Mouse (Mus musculus) heart, postnatal 0 days (tissue): ENCODE data around the gene Pfas. TPM values are rescaled to one million over a fixed set of nuclear protein-coding genes. Genes with fewer than 3 reads are reported as not detected.

Experiments used
- ATAC-seq: fragments of 200-750 bp; cut with Nextera tagmentation; 2 replicates; pipeline ENCODE4 v1.8.0; 2017; ENCODE audit warnings: low read depth, moderate number of reproducible peaks, moderate library complexity; ENCODE audit not compliant: insufficient read depth
- DNase-seq: peaks from one replicate; pipeline ENCODE4 v3.0.0-alpha.2; 2016; ENCODE audit warnings: low spot score
- H3K27ac ChIP-seq: fragments of 300-500 bp; sonication (generic); 2 replicates; pipeline ENCODE4 v1.5.1; 2014; ENCODE audit warnings: low read depth, mild to moderate bottlenecking
- H3K27me3 ChIP-seq: fragments of 300-500 bp; sonication (generic); 2 replicates; pipeline ENCODE4 v1.6.1; 2014; ENCODE audit warnings: low read length, mixed read lengths; ENCODE audit not compliant: control insufficient read depth, insufficient read depth
- H3K36me3 ChIP-seq: fragments of 300-500 bp; sonication (generic); replicated peaks from 2 replicates; pipeline ENCODE4 v1.6.1; 2014; ENCODE audit warnings: low read length, mixed read lengths; ENCODE audit not compliant: control insufficient read depth, insufficient read depth
- H3K4me1 ChIP-seq: fragments of 300-500 bp; sonication (generic); 2 replicates; pipeline ENCODE4 v1.6.1; 2014; ENCODE audit warnings: antibody characterized with exemption; ENCODE audit not compliant: control insufficient read depth, insufficient read depth
- H3K4me2 ChIP-seq: fragments of 300-500 bp; sonication (generic); 2 replicates; pipeline ENCODE4 v1.6.1; 2014; ENCODE audit warnings: low read depth, mild to moderate bottlenecking, low read length, moderate library complexity
- H3K4me3 ChIP-seq: fragments of 300-500 bp; sonication (generic); 2 replicates; pipeline ENCODE4 v1.5.1; 2014; ENCODE audit warnings: low read depth, low read length
- H3K9ac ChIP-seq: fragments of 300-500 bp; sonication (generic); replicated peaks from 2 replicates; pipeline ENCODE4 v1.6.1; 2014; ENCODE audit warnings: low read depth, low read length, mixed read lengths
- H3K9me3 ChIP-seq: fragments of 300-500 bp; sonication (generic); replicated peaks from 2 replicates; pipeline ENCODE4 v1.6.1; 2016; ENCODE audit warnings: low read length; ENCODE audit not compliant: control insufficient read depth
- CTCF ChIP-seq: IDR thresholded peaks from 2 replicates; pipeline ENCODE4 v1.5.1; 2016; ENCODE audit warnings: antibody characterized with exemption, control low read depth, low read depth
- EP300 ChIP-seq: IDR thresholded peaks from 2 replicates; pipeline ENCODE4 v1.6.1; 2016; ENCODE audit warnings: antibody characterized with exemption, low read depth
- WGBS: fragments of 180-500 bp; shearing (Covaris S2); extraction: QIAGEN DNeasy Blood & Tissue Kit; methylation state at CpG from one replicate; pipeline ENCODE4 v1.1.7; 2014; 5-methylcytosine and 5-hydroxymethylcytosine counted together
- polyA plus RNA-seq: library from polyadenylated mRNA; unstranded; fragments of >200 nt; fragmentation: Nextera tagmentation; extraction: Ambion mirVana; gene quantifications from 2 replicates; pipeline ENCODE4 v1.2.1, GENCODE M21; 2015
- total RNA-seq: library from RNA; depleted of rRNA; stranded (reverse); fragments of >200 nt; gene quantifications from 2 replicates; pipeline ENCODE4 v1.2.3, GENCODE M21; 2014; ENCODE audit warnings: low replicate concordance

Pfas gene
- total and polyA plus RNA-seq, 2 experiments from 2014 or later = 8.3 to 12.3 TPM

DNA sequence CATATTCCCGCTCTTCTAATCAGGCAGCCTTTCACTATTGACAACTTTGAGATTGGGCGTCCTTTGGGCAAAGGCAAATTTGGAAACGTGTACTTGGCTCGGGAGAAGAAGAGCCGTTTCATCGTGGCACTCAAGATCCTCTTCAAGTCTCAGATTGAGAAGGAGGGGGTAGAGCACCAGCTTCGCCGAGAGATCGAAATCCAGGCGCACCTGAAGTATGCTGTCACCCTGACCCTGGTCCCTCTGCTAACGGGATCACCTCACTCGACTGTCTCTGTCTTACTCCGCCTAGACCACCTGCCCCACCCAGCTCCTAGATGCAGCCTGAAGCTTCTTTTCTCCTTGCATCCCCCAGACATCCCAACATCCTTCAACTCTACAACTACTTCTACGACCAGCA lies 39.9 kb upstream of the Pfas start:
- Histone ChIP-seq H3K36me3 (peaks cover 19% of the 10 kb centered on the region; the same call in 1 of the 2 replicates), H3K9ac (no peak overlapping the region), H3K27me3 (no peaks in the 10 kb centered on the region), H3K9me3 (no peaks in the 10 kb centered on the region), H3K4me2 (no peak overlapping the region), H3K4me3 (no peak overlapping the region), H3K27ac (no peak overlapping the region), H3K4me1 (peaks cover 11% of the 10 kb centered on the region)
- WGBS = 90% methylated on average over 14 of the region's 14 CpGs
- DNase-seq (no peak), ATAC-seq (no peak)
- no peak for TF ChIP-seq CTCF
- TF ChIP-seq EP300 = no peak

DNA sequence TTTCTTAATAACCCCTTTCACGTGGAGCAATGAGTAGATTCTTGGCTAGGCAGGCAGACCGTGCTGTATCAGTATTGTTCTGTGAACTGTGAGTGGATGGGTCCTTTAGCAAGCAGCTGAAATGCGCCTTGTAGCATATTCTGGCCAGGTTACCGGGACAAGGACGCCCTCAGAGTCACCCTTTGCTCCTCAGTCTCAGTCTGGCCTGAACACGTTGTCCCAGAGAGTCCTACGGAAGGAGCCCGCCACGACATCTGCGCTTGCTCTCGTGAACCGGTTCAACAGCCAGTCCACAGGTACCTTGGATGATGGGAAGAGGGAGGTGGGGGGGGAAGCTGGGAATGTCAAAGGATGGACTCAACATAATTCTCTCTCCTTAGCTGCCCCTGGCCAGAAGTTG lies 39.3 kb upstream of the Pfas start:
- WGBS = 82% methylated on average over 12 of the region's 12 CpGs
- Histone ChIP-seq H3K9ac (no peak overlapping the region), H3K4me3 (no peak overlapping the region), H3K36me3 (peaks cover 19% of the 10 kb centered on the region; the same call in 1 of the 2 replicates), H3K4me1 (peaks cover 11% of the 10 kb centered on the region), H3K9me3 (no peaks in the 10 kb centered on the region), H3K27me3 (no peaks in the 10 kb centered on the region), H3K4me2 (peak overlapping the region; percentile 84; the same call in 1 of the 2 replicates), H3K27ac (no peak overlapping the region)
- TF ChIP-seq EP300 (no peak), CTCF (no peak)
- DNase-seq = no peak
- no peak for ATAC-seq

DNA sequence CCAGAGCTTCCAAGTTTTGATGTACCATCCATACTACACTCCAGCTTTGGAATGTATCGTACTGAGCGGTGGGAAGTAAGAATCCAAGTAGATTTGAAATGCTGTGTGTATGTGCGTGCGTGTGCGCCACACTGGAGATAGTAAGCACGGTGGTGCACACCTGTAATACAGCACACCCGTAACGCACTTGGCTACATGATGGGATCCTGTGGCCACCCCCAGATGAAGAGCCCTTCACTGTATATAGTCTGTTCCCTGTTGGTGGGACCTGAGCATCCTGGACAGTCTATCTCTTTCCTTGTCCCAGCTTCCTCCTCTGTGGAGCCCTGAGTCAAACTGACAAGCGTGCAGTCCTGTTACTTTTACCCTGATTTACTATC lies 38.1 kb upstream of the Pfas start:
- peaks cover 19% of the 10 kb centered on the region; the same call in 1 of the 2 replicates for H3K36me3 ChIP-seq
- H3K9me3 ChIP-seq = no peaks in the 10 kb centered on the region
- peak overlapping the region; percentile 66 for H3K9ac ChIP-seq
- TF ChIP-seq CTCF = no peak
- TF ChIP-seq EP300 = no peak
- no peaks in the 10 kb centered on the region for H3K27me3 ChIP-seq
- H3K27ac ChIP-seq = peak overlapping the region; percentile 83
- peak overlapping the region; percentile 84 for H3K4me2 ChIP-seq
- H3K4me1 ChIP-seq = peaks cover 11% of the 10 kb centered on the region
- H3K4me3 ChIP-seq = peak overlapping the region; percentile 84
- ATAC-seq (no peak), DNase-seq (no peak)
- 7% methylated on average over 9 of the region's 9 CpGs for WGBS

DNA sequence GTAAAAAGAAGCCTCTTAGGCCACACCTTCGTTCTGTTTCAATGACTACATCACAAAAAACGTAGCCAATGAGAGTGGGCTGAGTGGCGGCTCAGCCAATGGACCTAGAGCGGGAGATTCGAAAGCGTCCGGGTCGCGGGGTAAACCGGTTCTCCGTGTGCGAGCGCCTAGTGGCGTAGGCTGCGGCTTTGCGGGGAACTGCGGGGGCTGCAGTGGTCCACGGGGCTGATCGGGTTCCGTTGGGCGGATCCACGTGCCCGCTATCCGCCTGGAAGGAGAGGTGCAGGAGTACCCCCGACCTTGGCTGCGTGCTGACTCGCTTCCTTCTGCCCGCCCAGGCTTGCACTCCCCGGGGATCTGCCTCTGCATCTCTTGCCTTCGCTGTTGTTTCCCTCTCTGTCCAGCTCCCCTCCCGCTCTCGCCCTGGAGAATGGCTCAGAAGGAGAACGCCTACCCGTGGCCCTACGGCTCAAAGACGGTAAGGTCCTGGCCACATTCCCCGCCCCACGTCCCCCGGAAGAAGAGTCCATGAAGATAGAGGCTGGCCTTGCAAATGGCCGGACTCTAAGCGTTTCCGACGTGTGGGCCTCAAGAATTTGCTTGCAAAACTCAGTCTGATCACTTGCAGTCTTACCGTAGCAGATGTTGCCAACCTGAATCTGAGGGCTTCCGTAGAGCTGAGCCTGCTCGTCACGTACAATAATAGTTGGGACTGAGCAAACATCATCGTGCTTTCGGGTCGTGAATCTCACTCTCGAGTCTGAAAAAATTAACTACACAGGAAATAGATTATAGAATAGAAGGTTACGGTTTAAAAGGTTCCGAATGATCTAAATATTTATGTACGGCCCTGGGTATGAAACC lies 37.5 kb upstream of the Pfas start, which contains the start of gene Aurkb:
Gene Aurkb, plus strand, starts transcription at position 117 of the 864 bp plus-strand sequence.
- H3K27me3 ChIP-seq = no peaks in the 10 kb centered on the region
- H3K4me1 ChIP-seq = peaks cover 11% of the 10 kb centered on the region
- peaks cover 14% of the 10 kb centered on the region; the same call in 1 of the 2 replicates for H3K36me3 ChIP-seq
- peak within 1 kb of the TSS; percentile 84 for H3K4me2 ChIP-seq
- H3K27ac ChIP-seq = peak within 1 kb of the TSS; percentile 83
- DNase-seq (peak; percentile 94), ATAC-seq (peak; percentile 73)
- H3K9ac ChIP-seq = peak within 1 kb of the TSS; percentile 66
- TF ChIP-seq CTCF (no peak), EP300 (no peak)
- peak within 1 kb of the TSS; percentile 84 for H3K4me3 ChIP-seq
- H3K9me3 ChIP-seq = no peaks in the 10 kb centered on the region
- under 1% methylated on average over 53 of the region's 54 CpGs for WGBS

DNA sequence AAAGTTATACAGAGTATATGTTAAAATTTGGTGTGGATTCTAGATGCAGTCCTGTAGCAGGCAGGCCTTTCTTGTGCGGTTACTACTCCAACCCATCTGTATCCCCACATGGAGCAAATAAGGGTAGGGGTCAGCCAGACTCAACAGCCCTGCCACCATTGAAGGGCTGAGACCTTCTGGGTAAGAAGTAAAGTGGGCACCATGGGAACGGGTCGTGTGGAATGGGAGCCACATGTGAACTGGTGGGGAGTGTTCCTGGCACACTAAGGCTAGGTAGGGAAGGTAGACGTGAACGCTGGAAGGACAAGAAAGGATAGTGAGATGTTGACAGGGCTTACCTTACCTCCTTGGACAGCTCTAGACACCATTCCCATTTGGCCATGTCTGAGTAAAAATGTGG lies 29.9 kb upstream of the Pfas start:
- no peak for ATAC-seq
- DNase-seq = no peak
- Histone ChIP-seq H3K4me3 (no peak overlapping the region), H3K4me2 (no peak overlapping the region), H3K36me3 (peaks cover 20% of the 10 kb centered on the region), H3K9ac (no peak overlapping the region), H3K27me3 (no peaks in the 10 kb centered on the region), H3K4me1 (0 out of 2 replicates have a peak, but pooled peaks cover 4% of the 10 kb centered on the region), H3K9me3 (no peaks in the 10 kb centered on the region), H3K27ac (no peak overlapping the region)
- 71% methylated on average over 5 of the region's 5 CpGs for WGBS
- TF ChIP-seq CTCF (no peak), EP300 (no peak)
